Mouse (Mus musculus): Measurements from ENCODE around the gene Jph3.

The Jph3 gene

DNA sequence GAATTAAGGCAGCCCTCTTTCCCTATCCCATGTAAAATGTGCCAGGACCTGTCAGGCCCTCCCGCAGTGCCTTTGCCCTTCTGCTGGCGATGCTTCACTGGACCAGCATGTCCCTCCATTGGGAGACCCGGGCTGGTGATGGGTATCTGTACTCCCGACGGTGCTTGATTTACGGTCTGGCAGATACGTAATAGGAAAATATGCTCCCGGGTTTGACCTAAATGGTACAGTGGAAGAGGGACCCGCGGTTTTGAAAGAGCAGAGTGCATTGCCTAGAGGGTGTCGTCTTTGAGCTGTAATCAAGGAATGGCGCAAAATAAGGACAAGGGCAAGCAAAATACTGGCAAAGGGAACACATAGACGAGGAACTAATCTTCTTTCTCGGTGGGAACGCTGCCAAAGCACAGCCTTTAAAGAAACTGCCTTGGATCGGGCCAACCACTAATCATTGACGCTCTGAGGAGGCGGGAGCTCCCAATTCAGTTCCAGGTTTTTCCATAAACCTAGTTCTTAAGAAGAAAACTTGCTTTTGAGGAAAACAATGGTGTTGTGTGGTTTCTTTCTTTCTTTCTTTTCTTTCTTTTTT lies 100.4 kb downstream of the Jph3 start:
- DNase-seq (ENCODE audit: low spot score in 2 of 2): peak in 1 of 2 experiments; percentile 13

DNA sequence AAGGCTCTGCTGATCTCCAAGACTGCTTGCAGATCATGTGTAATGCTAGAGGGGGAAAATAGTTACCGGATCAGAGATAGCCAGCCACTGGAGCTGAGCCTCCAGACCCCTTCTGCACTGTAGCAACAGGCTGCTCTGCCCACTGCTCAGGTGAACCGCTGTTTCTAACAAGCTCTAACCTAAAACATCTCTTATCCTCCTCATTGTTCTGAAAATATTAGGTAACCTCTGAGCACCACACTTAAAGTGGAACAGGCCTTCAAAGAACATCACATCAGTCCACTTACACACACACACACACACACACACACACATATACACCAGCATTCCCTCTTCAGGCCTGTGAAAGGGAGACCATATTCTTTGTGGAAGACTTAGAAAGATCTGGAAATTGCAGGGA lies 102.6 kb downstream of the Jph3 start:
- DNase-seq (ENCODE audit: low spot score in 2 of 2): no peak

DNA sequence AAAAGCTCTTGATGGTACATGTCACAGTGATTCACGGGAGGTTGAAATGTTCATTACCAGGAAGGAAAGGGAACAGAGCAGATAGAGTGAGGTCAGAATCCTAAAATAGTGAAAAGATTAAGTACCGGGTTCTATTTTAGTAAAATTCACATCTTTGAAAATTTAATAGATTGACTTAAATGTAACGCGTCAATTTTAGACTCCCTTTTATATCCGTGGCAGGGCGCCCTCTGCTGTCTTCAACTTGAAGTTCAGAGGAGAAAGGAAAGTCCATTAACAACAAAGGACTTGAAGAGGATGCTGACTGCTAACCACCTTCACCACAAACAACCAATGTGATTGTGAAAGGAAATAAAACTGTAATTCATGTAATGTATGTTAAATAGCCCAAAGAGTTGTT lies 103.1 kb downstream of the Jph3 start:
- DNase-seq (ENCODE audit: low spot score in 2 of 2): peak in 1 of 2 experiments; percentile 77

DNA sequence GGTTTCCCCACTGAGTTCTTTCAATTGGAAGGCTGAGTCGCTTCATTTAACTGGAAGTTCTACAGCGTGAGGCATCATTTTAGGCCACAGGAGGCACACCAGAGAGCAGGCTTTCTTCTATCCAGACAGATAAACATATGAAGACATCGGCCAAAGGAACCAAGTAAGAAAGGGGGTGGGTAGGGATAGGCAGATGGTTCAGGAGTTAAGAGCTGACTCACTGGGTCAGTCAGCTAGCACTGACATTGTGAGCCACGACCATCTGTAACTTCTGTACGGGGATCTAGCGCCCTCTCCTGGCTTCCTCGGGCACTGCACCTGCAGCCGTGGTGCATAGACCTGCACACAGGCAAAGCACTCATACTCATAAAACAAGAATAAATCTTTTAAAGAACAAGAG lies 111.8 kb downstream of the Jph3 start:
- peak; percentile 76 to 90 for DNase-seq (ENCODE audit: low spot score in 2 of 2)

DNA sequence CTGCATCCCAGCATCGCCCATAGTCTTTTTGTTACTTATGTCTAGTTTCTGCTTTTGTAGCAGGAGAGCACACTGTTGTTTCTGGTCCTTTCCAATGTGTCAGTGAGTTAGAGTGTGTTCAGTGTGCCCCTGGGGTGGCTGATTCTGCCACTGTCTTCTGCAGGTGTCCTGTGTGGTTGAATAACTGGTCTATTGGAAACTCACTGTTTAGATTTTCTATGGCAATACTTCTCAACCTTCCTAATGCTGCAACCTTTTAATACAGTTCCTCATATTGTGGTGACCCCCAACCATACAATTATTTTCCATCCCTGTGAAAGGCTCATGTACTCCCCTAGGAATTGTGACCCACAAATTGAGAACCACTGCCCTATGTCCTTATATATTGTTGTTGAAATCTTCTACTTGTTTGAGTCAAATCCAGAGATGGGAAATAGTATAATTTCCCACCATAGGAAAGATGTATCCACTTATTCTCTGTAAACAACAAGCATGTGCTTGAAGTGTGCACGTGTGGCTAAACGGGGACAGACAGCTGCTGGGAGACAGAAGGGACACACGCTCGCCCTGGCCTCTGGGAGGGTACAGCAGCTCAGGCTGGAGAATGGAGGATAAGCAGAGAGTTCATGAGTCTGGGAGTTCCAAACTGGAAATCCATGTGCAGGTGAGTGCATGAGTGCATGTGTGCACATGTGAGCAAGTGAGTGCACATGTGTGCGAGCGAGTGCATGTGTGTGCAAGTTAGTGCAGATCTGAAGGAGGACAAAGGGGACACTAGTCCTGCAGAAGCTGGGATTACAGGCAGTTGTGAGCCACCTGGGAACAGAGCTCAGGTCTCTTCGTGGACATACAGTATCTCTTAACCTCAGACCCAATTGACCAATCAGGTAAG lies 112.9 kb downstream of the Jph3 start:
- DNase-seq (ENCODE audit: low spot score in 2 of 2): no peak

DNA sequence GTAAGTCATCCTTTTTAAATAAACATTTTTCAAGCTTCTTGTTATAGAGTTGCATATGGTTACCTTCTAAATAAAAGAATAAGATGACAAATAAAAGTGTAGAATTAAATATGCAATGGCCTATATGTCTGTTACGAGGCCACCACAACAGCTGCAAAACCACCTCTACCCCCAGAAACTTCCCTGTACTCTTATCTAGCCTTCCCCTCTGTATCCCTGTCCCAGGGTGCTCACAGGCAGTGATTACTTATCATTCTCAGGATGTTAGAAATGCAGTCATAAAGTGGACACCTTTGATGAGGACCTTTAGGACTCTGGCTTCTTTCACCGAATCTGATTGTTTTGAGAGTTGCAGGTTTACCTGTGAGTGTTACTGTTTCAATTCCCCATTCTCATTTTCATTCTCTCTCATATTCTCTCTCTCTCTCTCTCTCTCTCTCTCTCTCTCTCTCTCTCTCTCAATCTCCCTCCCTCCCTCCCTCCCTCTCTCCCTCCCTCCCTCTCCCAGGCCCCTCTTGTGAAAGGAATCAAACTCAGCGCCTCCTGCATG lies 113.8 kb downstream of the Jph3 start:
- DNase-seq (ENCODE audit: low spot score in 2 of 2): no peak
